Mouse (Mus musculus): ENCODE data around the gene Pkn3.

Gene Pkn3

GRCm38 (mm10) chr2:30087310-30087709 lies 9.8 kb downstream of the Pkn3 start:
- in situ Hi-C loops (cut with MboI; ENCODE audit: low pct_unique_long_range_greater_than_20kb in 1 of 2, low sequenced_read_pairs in 2 of 2, unreplicated experiment in 1 of 2) = no loop called here

GRCm38 (mm10) chr2:30091521-30091920 lies 14.0 kb downstream of the Pkn3 start:
- in situ Hi-C loops (cut with MboI; ENCODE audit: low pct_unique_long_range_greater_than_20kb in 1 of 2, low sequenced_read_pairs in 2 of 2, unreplicated experiment in 1 of 2) = no loop called here

GRCm38 (mm10) chr2:30092280-30092918 lies 14.9 kb downstream of the Pkn3 start:
- in situ Hi-C loops (cut with MboI; ENCODE audit: low pct_unique_long_range_greater_than_20kb in 1 of 2, low sequenced_read_pairs in 2 of 2, unreplicated experiment in 1 of 2) = no loop called here

- in situ Hi-C loops (cut with MboI; ENCODE audit: low pct_unique_long_range_greater_than_20kb in 1 of 2, low sequenced_read_pairs in 2 of 2, unreplicated experiment in 1 of 2) = no loop called here
Observed at GRCm38 (mm10) chr2:30093471-30094207, 16.2 kb downstream of the Pkn3 start, which contains the start of gene Zdhhc12. Gene Zdhhc12, minus strand, starts transcription at chr2:30093648.

- in situ Hi-C loops (cut with MboI; ENCODE audit: low pct_unique_long_range_greater_than_20kb in 1 of 2, low sequenced_read_pairs in 2 of 2, unreplicated experiment in 1 of 2) = no loop called here
Observed at GRCm38 (mm10) chr2:30094208-30094588, 16.7 kb downstream of the Pkn3 start.

GRCm38 (mm10) chr2:30095882-30096527 lies 18.5 kb downstream of the Pkn3 start:
- in situ Hi-C loops (cut with MboI; ENCODE audit: low pct_unique_long_range_greater_than_20kb in 1 of 2, low sequenced_read_pairs in 2 of 2, unreplicated experiment in 1 of 2) = no loop called here

GRCm38 (mm10) chr2:30100214-30100613 lies 22.7 kb downstream of the Pkn3 start:
- in situ Hi-C loops (cut with MboI; ENCODE audit: low pct_unique_long_range_greater_than_20kb in 1 of 2, low sequenced_read_pairs in 2 of 2, unreplicated experiment in 1 of 2) = no loop called here

- in situ Hi-C loops (cut with MboI; ENCODE audit: low pct_unique_long_range_greater_than_20kb in 1 of 2, low sequenced_read_pairs in 2 of 2, unreplicated experiment in 1 of 2) = loop anchor here (5.0 kb wide), 2 partner anchors 51 to 56 kb away; no protein-coding TSS in a partner anchor
Observed at GRCm38 (mm10) chr2:30106364-30106763, 28.9 kb downstream of the Pkn3 start.

GRCm38 (mm10) chr2:30107646-30108045 lies 30.2 kb downstream of the Pkn3 start:
- in situ Hi-C loops (cut with MboI; ENCODE audit: low pct_unique_long_range_greater_than_20kb in 1 of 2, low sequenced_read_pairs in 2 of 2, unreplicated experiment in 1 of 2) = loop anchor here (5.0 kb wide), 2 partner anchors 50 to 55 kb away; no protein-coding TSS in a partner anchor

GRCm38 (mm10) chr2:30108260-30108659 lies 30.8 kb downstream of the Pkn3 start:
- in situ Hi-C loops (cut with MboI; ENCODE audit: low pct_unique_long_range_greater_than_20kb in 1 of 2, low sequenced_read_pairs in 2 of 2, unreplicated experiment in 1 of 2) = loop anchor here (5.0 kb wide), 2 partner anchors 49 to 54 kb away; no protein-coding TSS in a partner anchor

- in situ Hi-C loops (cut with MboI; ENCODE audit: low pct_unique_long_range_greater_than_20kb in 1 of 2, low sequenced_read_pairs in 2 of 2, unreplicated experiment in 1 of 2) = no loop called here
Observed at GRCm38 (mm10) chr2:30111500-30111899, 34.0 kb downstream of the Pkn3 start.

GRCm38 (mm10) chr2:30112564-30112963 lies 35.1 kb downstream of the Pkn3 start:
- in situ Hi-C loops (cut with MboI; ENCODE audit: low pct_unique_long_range_greater_than_20kb in 1 of 2, low sequenced_read_pairs in 2 of 2, unreplicated experiment in 1 of 2) = no loop called here

GRCm38 (mm10) chr2:30119641-30120051 lies 42.2 kb downstream of the Pkn3 start:
- in situ Hi-C loops (cut with MboI; ENCODE audit: low pct_unique_long_range_greater_than_20kb in 1 of 2, low sequenced_read_pairs in 2 of 2, unreplicated experiment in 1 of 2) = no loop called here

GRCm38 (mm10) chr2:30120269-30120668 lies 42.8 kb downstream of the Pkn3 start:
- in situ Hi-C loops (cut with MboI; ENCODE audit: low pct_unique_long_range_greater_than_20kb in 1 of 2, low sequenced_read_pairs in 2 of 2, unreplicated experiment in 1 of 2) = no loop called here

GRCm38 (mm10) chr2:30122766-30123165 lies 45.3 kb downstream of the Pkn3 start:
- in situ Hi-C loops (cut with MboI; ENCODE audit: low pct_unique_long_range_greater_than_20kb in 1 of 2, low sequenced_read_pairs in 2 of 2, unreplicated experiment in 1 of 2) = no loop called here

- in situ Hi-C loops (cut with MboI; ENCODE audit: low pct_unique_long_range_greater_than_20kb in 1 of 2, low sequenced_read_pairs in 2 of 2, unreplicated experiment in 1 of 2) = no loop called here
Observed at GRCm38 (mm10) chr2:30123729-30124471, 46.4 kb downstream of the Pkn3 start.

- in situ Hi-C loops (cut with MboI; ENCODE audit: low pct_unique_long_range_greater_than_20kb in 1 of 2, low sequenced_read_pairs in 2 of 2, unreplicated experiment in 1 of 2) = no loop called here
Observed at GRCm38 (mm10) chr2:30124472-30125274, 47.2 kb downstream of the Pkn3 start, which contains the start of gene Zer1. Gene Zer1, minus strand, starts transcription at chr2:30124585.

GRCm38 (mm10) chr2:30128789-30129188 lies 51.3 kb downstream of the Pkn3 start:
- in situ Hi-C loops (cut with MboI; ENCODE audit: low pct_unique_long_range_greater_than_20kb in 1 of 2, low sequenced_read_pairs in 2 of 2, unreplicated experiment in 1 of 2) = no loop called here

Data from mouse embryonic stem cell (cell line).